Mouse (Mus musculus): ENCODE results near the gene Sord.

- TF ChIP-seq CTCF (IDR thresholded peaks at IDR 0.05; ENCODE audit: extremely low read depth, insufficient read length, insufficient replicate concordance, low read depth, low read length) (no peak), POLR2A (IDR thresholded peaks at IDR 0.05; ENCODE audit: low read depth, low read length) (no peak)
These were observed 70.7 kb downstream of the Sord start for GRCm38 (mm10) chr2:122305097-122305892.

All from small intestine, adult 2 months (tissue).